Mouse (Mus musculus): Measurements from ENCODE around the gene Cttnbp2. TPM values are rescaled to one million over a fixed set of nuclear protein-coding genes. Genes with fewer than 3 reads are reported as not detected.
A peak's percentile ranks its signal among the peaks of the same experiment; 100 is the strongest.

Gene Cttnbp2
- total RNA-seq, 2 experiments from 2014 or later, result not detected

GRCm38 (mm10) chr6:18474541-18474940, 40.1 kb downstream of the Cttnbp2 start:
- no peak for ATAC-seq (replicated peaks; ENCODE audit: low FRiP score, poor library complexity, severe bottlenecking)

- ATAC-seq (replicated peaks; ENCODE audit: low FRiP score, poor library complexity, severe bottlenecking), result no peak
These were observed 45.4 kb downstream of the Cttnbp2 start for GRCm38 (mm10) chr6:18469206-18469605.

GRCm38 (mm10) chr6:18467777-18468176, 46.9 kb downstream of the Cttnbp2 start:
- ATAC-seq (replicated peaks; ENCODE audit: low FRiP score, poor library complexity, severe bottlenecking), result no peak

- no peak for ATAC-seq (replicated peaks; ENCODE audit: low FRiP score, poor library complexity, severe bottlenecking)
These were observed 48.4 kb downstream of the Cttnbp2 start for GRCm38 (mm10) chr6:18466227-18466626.

GRCm38 (mm10) chr6:18465626-18466025, 49.0 kb downstream of the Cttnbp2 start:
- ATAC-seq (replicated peaks; ENCODE audit: low FRiP score, poor library complexity, severe bottlenecking), result no peak

- ATAC-seq (replicated peaks; ENCODE audit: low FRiP score, poor library complexity, severe bottlenecking), result no peak
These were observed 55.0 kb downstream of the Cttnbp2 start for GRCm38 (mm10) chr6:18459657-18460056.

- no peak for ATAC-seq (replicated peaks; ENCODE audit: low FRiP score, poor library complexity, severe bottlenecking)
These were observed 64.0 kb downstream of the Cttnbp2 start for GRCm38 (mm10) chr6:18450551-18451193.

GRCm38 (mm10) chr6:18448078-18448477, 66.6 kb downstream of the Cttnbp2 start:
- no peak for ATAC-seq (replicated peaks; ENCODE audit: low FRiP score, poor library complexity, severe bottlenecking)

GRCm38 (mm10) chr6:18446917-18447316, 67.7 kb downstream of the Cttnbp2 start:
- ATAC-seq (replicated peaks; ENCODE audit: low FRiP score, poor library complexity, severe bottlenecking), result no peak

- ATAC-seq (replicated peaks; ENCODE audit: low FRiP score, poor library complexity, severe bottlenecking), result no peak
These were observed 68.3 kb downstream of the Cttnbp2 start for GRCm38 (mm10) chr6:18446359-18446758.

- ATAC-seq (replicated peaks; ENCODE audit: low FRiP score, poor library complexity, severe bottlenecking), result no peak
These were observed 68.9 kb downstream of the Cttnbp2 start for GRCm38 (mm10) chr6:18445747-18446146.

- peak; percentile 89 for ATAC-seq (replicated peaks; ENCODE audit: low FRiP score, poor library complexity, severe bottlenecking)
These were observed 72.3 kb downstream of the Cttnbp2 start for GRCm38 (mm10) chr6:18442303-18442702.

- peak; percentile 41 for ATAC-seq (replicated peaks; ENCODE audit: low FRiP score, poor library complexity, severe bottlenecking)
These were observed 73.6 kb downstream of the Cttnbp2 start for GRCm38 (mm10) chr6:18440918-18441532.

- no peak for ATAC-seq (replicated peaks; ENCODE audit: low FRiP score, poor library complexity, severe bottlenecking)
These were observed 78.4 kb downstream of the Cttnbp2 start for GRCm38 (mm10) chr6:18436127-18436812.

- ATAC-seq (replicated peaks; ENCODE audit: low FRiP score, poor library complexity, severe bottlenecking), result peak; percentile 93
These were observed 79.7 kb downstream of the Cttnbp2 start for GRCm38 (mm10) chr6:18434828-18435531.

GRCm38 (mm10) chr6:18434355-18434754, 80.3 kb downstream of the Cttnbp2 start:
- ATAC-seq (replicated peaks; ENCODE audit: low FRiP score, poor library complexity, severe bottlenecking), result no peak; the same call in 1 of the 2 replicates

GRCm38 (mm10) chr6:18432362-18432761, 82.3 kb downstream of the Cttnbp2 start:
- no peak for ATAC-seq (replicated peaks; ENCODE audit: low FRiP score, poor library complexity, severe bottlenecking)

- no peak for ATAC-seq (replicated peaks; ENCODE audit: low FRiP score, poor library complexity, severe bottlenecking)
These were observed 82.8 kb downstream of the Cttnbp2 start for GRCm38 (mm10) chr6:18431891-18432290.

- no peak for ATAC-seq (replicated peaks; ENCODE audit: low FRiP score, poor library complexity, severe bottlenecking)
These were observed 84.6 kb downstream of the Cttnbp2 start for GRCm38 (mm10) chr6:18430062-18430461.

GRCm38 (mm10) chr6:18424822-18425221, 89.8 kb downstream of the Cttnbp2 start:
- no peak for ATAC-seq (replicated peaks; ENCODE audit: low FRiP score, poor library complexity, severe bottlenecking)
